Mouse (Mus musculus) cerebellum, adult 9-10 months (tissue): ENCODE results near the gene Plekhg5.

ENCODE experiments used
- DNase-seq: peaks from one replicate; pipeline ENCODE4 v3.0.0; 2022

Plekhg5 gene

GRCm38 (mm10) chr4:152100541-152100940 is 28.2 kb downstream of the Plekhg5 start:
- no peak for DNase-seq

- DNase-seq: no peak
Observed at GRCm38 (mm10) chr4:152101081-152101653, 28.9 kb downstream of the Plekhg5 start.

GRCm38 (mm10) chr4:152101921-152102320 is 29.6 kb downstream of the Plekhg5 start:
- no peak for DNase-seq

- peak; percentile 64 for DNase-seq
Observed at GRCm38 (mm10) chr4:152103025-152103424, 30.7 kb downstream of the Plekhg5 start.

- DNase-seq: no peak
Observed at GRCm38 (mm10) chr4:152106746-152107145, 34.4 kb downstream of the Plekhg5 start.

GRCm38 (mm10) chr4:152107493-152107892 is 35.2 kb downstream of the Plekhg5 start:
- no peak for DNase-seq

- DNase-seq: no peak
Observed at GRCm38 (mm10) chr4:152107971-152108509, 35.7 kb downstream of the Plekhg5 start.

GRCm38 (mm10) chr4:152108673-152109072 is 36.4 kb downstream of the Plekhg5 start:
- DNase-seq: no peak

GRCm38 (mm10) chr4:152109509-152109908 is 37.2 kb downstream of the Plekhg5 start:
- no peak for DNase-seq

GRCm38 (mm10) chr4:152110689-152111088 is 38.4 kb downstream of the Plekhg5 start:
- no peak for DNase-seq

- no peak for DNase-seq
Observed at GRCm38 (mm10) chr4:152112329-152112728, 40.0 kb downstream of the Plekhg5 start.

- no peak for DNase-seq
Observed at GRCm38 (mm10) chr4:152114080-152114479, 41.8 kb downstream of the Plekhg5 start.

GRCm38 (mm10) chr4:152115921-152116612 is 43.8 kb downstream of the Plekhg5 start, which contains the start of gene Tnfrsf25:
TSS of gene Tnfrsf25 (plus strand) at chr4:152115934.
- DNase-seq: no peak

GRCm38 (mm10) chr4:152117538-152117937 is 45.2 kb downstream of the Plekhg5 start:
- DNase-seq: no peak

GRCm38 (mm10) chr4:152119396-152120292 is 47.3 kb downstream of the Plekhg5 start:
- DNase-seq: no peak

- no peak for DNase-seq
Observed at GRCm38 (mm10) chr4:152120311-152121182, 48.2 kb downstream of the Plekhg5 start.

GRCm38 (mm10) chr4:152121183-152121505 is 48.8 kb downstream of the Plekhg5 start:
- DNase-seq: no peak

GRCm38 (mm10) chr4:152124361-152124961 is 52.2 kb downstream of the Plekhg5 start:
- DNase-seq: no peak

GRCm38 (mm10) chr4:152125161-152126025 is 53.1 kb downstream of the Plekhg5 start:
- peak; percentile 46 for DNase-seq

- no peak for DNase-seq
Observed at GRCm38 (mm10) chr4:152126026-152126920, 54.0 kb downstream of the Plekhg5 start.
